Mouse (Mus musculus) embryonic facial prominence, embryonic 14.5 days (tissue): ENCODE data around the gene Cdh4. TPM values are rescaled to one million over a fixed set of nuclear protein-coding genes. Genes with fewer than 3 reads are reported as not detected.
A peak's percentile ranks its signal among the peaks of the same experiment; 100 is the strongest.

Experiments used
- ATAC-seq: fragments of 200-750 bp; cut with Nextera tagmentation; 2 replicates; pipeline ENCODE4 v1.8.0; 2017; ENCODE audit warnings: low read depth, moderate number of reproducible peaks, moderate TSS enrichment
- DNase-seq: peaks from one replicate; pipeline ENCODE4 v3.0.0-alpha.2; 2015; ENCODE audit warnings: low spot score
- H3K27ac ChIP-seq: fragments of 300-500 bp; sonication (generic); replicated peaks from 2 replicates; pipeline ENCODE4 v1.5.1; 2014; ENCODE audit warnings: low read depth, mild to moderate bottlenecking, low read length, moderate library complexity
- H3K27me3 ChIP-seq: fragments of 300-500 bp; sonication (generic); replicated peaks from 2 replicates; pipeline ENCODE4 v1.6.1; 2014; ENCODE audit warnings: low read length; ENCODE audit not compliant: control insufficient read depth, insufficient read depth
- H3K36me3 ChIP-seq: fragments of 300-500 bp; sonication (generic); 2 replicates; pipeline ENCODE4 v1.6.1; 2014; ENCODE audit warnings: low read length, mixed read lengths; ENCODE audit not compliant: control insufficient read depth, insufficient read depth
- H3K4me1 ChIP-seq: fragments of 300-500 bp; sonication (generic); 2 replicates; pipeline ENCODE4 v1.6.1; 2014; ENCODE audit warnings: antibody characterized with exemption, low read length; ENCODE audit not compliant: control insufficient read depth, insufficient read depth
- H3K4me2 ChIP-seq: fragments of 300-500 bp; sonication (generic); 2 replicates; pipeline ENCODE4 v1.6.1; 2014; ENCODE audit warnings: low read depth, mild to moderate bottlenecking, low read length, moderate library complexity, mixed read lengths
- H3K4me3 ChIP-seq: fragments of 300-500 bp; sonication (generic); 2 replicates; pipeline ENCODE4 v1.5.1; 2014; ENCODE audit warnings: low read depth, mild to moderate bottlenecking, low read length
- H3K9ac ChIP-seq: fragments of 300-500 bp; sonication (generic); 2 replicates; pipeline ENCODE4 v1.6.1; 2014; ENCODE audit warnings: low read depth, mild to moderate bottlenecking, low read length, moderate library complexity, mixed read lengths
- H3K9me3 ChIP-seq: fragments of 300-500 bp; sonication (generic); 2 replicates; pipeline ENCODE4 v1.6.1; 2016; ENCODE audit warnings: low read length; ENCODE audit not compliant: control insufficient read depth
- WGBS: fragments of 180-500 bp; shearing (Covaris S2); extraction: QIAGEN DNeasy Blood & Tissue Kit; methylation state at CpG from one replicate; pipeline ENCODE4 v1.1.7; 2014; 5-methylcytosine and 5-hydroxymethylcytosine counted together
- polyA plus RNA-seq: library from polyadenylated mRNA; unstranded; fragments of >200 nt; fragmentation: Nextera tagmentation; extraction: Ambion mirVana; gene quantifications from 2 replicates; pipeline ENCODE4 v1.2.1, GENCODE M21; 2014

The Cdh4 gene
- polyA plus RNA-seq, 1 experiment from 2014 or later = 9.2 TPM

DNA sequence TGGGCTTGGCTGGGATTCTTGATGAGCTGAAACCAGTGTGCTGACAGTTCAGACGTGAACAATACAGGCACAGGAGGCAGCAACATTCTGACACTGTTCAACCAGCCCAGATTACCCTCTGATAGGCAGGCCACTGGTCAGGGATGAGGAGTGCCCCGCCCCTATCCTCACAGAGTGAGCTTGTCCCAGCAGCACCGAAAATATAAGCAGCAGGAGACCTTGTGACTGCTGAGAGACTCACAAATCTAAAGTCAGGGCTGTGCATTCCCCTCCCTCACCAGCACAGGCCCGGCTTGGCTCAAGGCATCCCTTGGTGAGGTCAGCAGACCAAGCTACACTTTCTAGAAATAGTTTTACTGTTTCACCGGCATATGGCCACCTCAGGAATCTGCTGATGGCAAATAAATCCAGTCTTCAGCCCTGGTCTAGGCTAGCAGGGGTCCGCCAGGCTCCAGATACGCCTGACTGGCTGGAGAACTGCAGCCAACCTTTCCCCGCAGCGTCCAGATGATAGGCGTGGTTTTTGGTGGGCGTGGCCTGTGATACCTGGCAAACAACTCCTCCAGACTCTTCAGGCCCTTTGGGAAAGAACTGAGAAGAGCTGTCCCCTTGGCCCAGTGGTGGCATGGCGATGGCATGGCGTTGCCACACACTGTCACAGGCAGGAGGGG, 332.3 kb downstream of the Cdh4 start:
- Histone ChIP-seq H3K36me3 (no peaks in the 10 kb centered on the region), H3K4me1 (peaks cover under 1% of the 10 kb centered on the region; the same call in 1 of the 2 replicates), H3K9ac (no peak overlapping the region), H3K9me3 (no peaks in the 10 kb centered on the region), H3K4me2 (no peak overlapping the region), H3K27me3 (no peaks in the 10 kb centered on the region), H3K27ac (no peak overlapping the region), H3K4me3 (no peak overlapping the region)
- DNase-seq (no peak), ATAC-seq (0 out of 2 replicates have a peak, but pooled peaks have one; percentile 15)
- 14% methylated on average over 13 of the region's 13 CpGs for WGBS

DNA sequence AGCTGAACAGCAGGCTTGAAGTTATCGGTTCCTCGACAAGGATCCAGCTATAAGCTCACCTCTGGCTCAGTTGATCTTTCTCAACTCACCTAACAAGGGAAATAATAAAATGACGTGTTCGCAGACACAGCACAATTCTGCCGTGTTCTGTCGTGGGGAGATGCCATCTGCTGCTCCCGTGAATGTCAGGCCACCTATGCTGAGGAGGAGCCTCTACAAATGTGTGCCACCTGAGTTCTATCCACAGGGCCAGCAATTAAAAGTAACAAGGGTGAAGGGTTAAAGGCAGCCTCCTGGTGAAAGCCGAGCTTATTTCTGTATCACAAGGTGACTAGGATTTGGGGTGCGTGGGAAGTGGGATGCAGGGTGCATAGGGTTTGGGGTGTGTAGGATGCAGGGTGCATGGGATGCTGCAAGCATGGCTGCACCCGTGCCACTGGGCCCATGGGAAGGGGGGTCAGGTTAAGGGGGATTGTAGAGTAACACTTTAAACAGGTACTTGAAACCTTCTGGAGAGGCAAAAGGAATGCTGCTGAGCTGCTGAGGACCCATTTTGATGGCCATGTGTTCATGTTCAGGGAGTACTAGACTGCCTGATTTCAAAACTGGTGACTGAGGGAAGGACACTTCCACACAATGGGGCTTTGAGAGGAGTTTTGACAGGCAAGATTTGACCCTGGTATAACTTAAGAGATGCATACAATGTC, 333.9 kb downstream of the Cdh4 start:
- H3K4me3 ChIP-seq = no peak overlapping the region
- WGBS = 78% methylated on average over 10 of the region's 10 CpGs
- no peak for DNase-seq
- no peak overlapping the region for H3K27ac ChIP-seq
- ATAC-seq = no peak
- no peaks in the 10 kb centered on the region for H3K36me3 ChIP-seq
- no peak overlapping the region for H3K4me2 ChIP-seq
- 0 out of 2 replicates have a peak, but pooled peaks cover 2% of the 10 kb centered on the region for H3K4me1 ChIP-seq
- no peak overlapping the region for H3K9ac ChIP-seq
- H3K27me3 ChIP-seq = no peaks in the 10 kb centered on the region
- H3K9me3 ChIP-seq = no peaks in the 10 kb centered on the region

DNA sequence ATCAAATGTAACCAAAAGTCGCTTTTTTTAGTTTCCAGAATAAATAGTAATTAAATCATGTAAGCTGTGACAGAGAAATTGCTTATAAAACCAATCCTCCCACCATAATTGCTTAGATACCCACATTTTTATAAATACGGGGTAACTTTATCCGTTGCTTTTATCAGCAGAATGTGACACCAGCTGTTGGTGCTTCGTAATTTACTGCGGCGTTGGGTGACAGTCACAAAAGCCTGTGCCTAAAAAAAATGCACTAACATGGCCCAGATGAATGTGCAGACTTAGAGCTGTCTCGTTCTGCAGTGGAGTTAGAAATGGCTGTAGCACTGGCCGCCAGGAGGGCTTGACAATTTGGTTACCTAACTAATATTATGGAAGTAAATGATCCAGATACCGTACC, 337.0 kb downstream of the Cdh4 start:
- Histone ChIP-seq H3K9me3 (no peaks in the 10 kb centered on the region), H3K4me3 (no peak overlapping the region), H3K36me3 (no peaks in the 10 kb centered on the region), H3K4me2 (no peak overlapping the region), H3K27ac (no peak overlapping the region), H3K4me1 (0 out of 2 replicates have a peak, but pooled peaks cover 2% of the 10 kb centered on the region), H3K27me3 (no peaks in the 10 kb centered on the region), H3K9ac (no peak overlapping the region)
- DNase-seq = no peak
- no peak for ATAC-seq
- WGBS = 68% methylated on average over 9 of the region's 9 CpGs

DNA sequence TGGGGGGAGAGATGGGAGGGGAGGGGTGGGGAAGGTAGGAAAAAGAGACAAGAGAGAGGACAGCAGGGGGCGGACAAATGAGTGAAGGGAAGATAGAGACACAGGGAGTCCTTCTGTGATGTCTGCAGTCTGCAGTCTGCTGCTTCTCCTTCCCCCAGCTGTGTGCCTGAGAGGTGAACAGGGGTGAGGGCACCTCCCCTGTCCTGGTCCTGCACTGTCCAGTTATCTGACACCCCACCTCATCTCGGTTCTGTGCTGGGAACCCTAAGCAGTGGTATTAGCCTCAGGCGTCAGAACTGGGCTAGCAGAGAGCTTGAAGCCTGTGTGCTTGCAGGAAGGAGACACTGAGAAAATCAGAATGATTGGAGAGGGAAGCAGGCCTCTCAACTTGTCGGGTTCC, 338.7 kb downstream of the Cdh4 start:
- Histone ChIP-seq H3K4me2 (no peak overlapping the region), H3K27me3 (no peaks in the 10 kb centered on the region), H3K9me3 (no peaks in the 10 kb centered on the region), H3K27ac (no peak overlapping the region), H3K4me1 (0 out of 2 replicates have a peak, but pooled peaks cover 2% of the 10 kb centered on the region), H3K9ac (no peak overlapping the region), H3K36me3 (no peaks in the 10 kb centered on the region), H3K4me3 (no peak overlapping the region)
- no peak for DNase-seq
- whole genome bisulfite sequencing = 33% methylated on average over 4 of the region's 4 CpGs
- ATAC-seq = no peak

DNA sequence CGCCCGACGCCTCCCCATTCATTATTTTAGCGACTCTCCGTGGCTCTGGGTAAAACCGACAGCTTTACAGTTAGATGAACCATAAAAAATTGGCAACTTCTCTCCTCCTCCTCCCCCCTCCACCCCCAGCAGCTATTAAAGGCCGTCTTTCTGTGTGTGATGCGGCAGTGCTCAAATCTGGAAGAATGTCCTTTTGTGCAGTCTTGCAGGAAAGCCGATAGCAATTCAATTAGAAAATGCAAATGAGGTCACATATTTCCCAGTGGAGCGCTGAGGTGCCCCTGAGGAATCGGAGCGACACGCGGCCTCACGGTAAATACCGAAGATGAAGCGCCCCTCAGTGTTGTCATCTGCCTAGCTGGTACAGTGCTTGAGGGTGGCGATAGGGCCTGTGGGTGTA, 345.0 kb downstream of the Cdh4 start:
- 52% methylated on average over 18 of the region's 18 CpGs for WGBS
- H3K27ac ChIP-seq = no peak overlapping the region
- H3K9ac ChIP-seq = no peak overlapping the region
- H3K27me3 ChIP-seq = no peaks in the 10 kb centered on the region
- no peak overlapping the region for H3K4me3 ChIP-seq
- no peaks in the 10 kb centered on the region for H3K4me1 ChIP-seq
- no peaks in the 10 kb centered on the region for H3K9me3 ChIP-seq
- DNase-seq = no peak
- ATAC-seq = peak; percentile 44; the same call in 1 of the 2 replicates
- H3K36me3 ChIP-seq = no peaks in the 10 kb centered on the region
- peak overlapping the region; percentile 18; the same call in 1 of the 2 replicates for H3K4me2 ChIP-seq

DNA sequence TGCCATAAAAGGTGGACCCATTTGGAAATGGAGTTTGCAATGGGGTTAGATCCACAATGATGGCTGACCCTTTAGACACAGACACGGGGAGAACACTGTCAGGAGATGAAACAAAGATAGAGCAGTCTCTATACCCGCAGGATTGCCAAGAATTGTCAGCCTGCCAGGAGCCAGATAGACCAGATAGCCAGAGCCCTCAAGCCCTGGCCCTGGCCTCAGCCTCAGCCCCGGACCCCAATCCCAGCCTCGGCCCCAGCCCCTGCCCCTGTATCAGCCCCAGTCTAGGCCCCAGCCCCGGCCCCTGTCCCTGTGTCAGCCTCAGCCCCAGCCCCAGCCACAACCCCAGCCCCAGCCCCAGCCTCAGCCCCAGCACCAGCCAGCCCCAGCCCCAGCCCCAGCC, 345.6 kb downstream of the Cdh4 start:
- Histone ChIP-seq H3K9me3 (no peaks in the 10 kb centered on the region), H3K9ac (no peak overlapping the region), H3K4me2 (no peak overlapping the region), H3K36me3 (no peaks in the 10 kb centered on the region), H3K4me3 (no peak overlapping the region), H3K4me1 (0 out of 2 replicates have a peak, but pooled peaks cover 4% of the 10 kb centered on the region), H3K27me3 (no peaks in the 10 kb centered on the region), H3K27ac (no peak overlapping the region)
- DNase-seq (no peak), ATAC-seq (no peak)
- WGBS = 65% methylated on average over 4 of the region's 5 CpGs

DNA sequence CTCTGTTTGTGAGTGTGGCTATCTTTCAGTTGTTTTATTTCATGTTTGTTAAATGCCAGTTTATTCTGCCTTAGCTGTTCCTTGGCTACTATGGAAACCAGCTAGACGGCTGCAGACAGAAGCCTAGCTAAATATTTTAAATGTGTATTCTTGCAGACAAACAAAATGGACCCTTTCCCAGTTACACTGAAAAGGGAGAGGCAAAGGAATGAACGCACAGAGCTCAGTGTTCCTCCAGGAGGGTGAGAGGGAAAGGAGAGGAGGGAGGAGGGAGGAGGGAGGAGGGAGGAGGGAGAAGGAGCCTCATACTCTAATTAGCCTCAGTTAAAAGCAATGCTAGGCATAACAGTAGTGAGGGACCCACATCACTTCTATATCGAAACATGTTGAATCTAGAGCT, 348.5 kb downstream of the Cdh4 start:
- Histone ChIP-seq H3K27ac (no peak overlapping the region), H3K4me2 (no peak overlapping the region), H3K9me3 (no peaks in the 10 kb centered on the region), H3K4me1 (0 out of 2 replicates have a peak, but pooled peaks cover 9% of the 10 kb centered on the region), H3K9ac (no peak overlapping the region), H3K36me3 (no peaks in the 10 kb centered on the region), H3K4me3 (no peak overlapping the region), H3K27me3 (no peaks in the 10 kb centered on the region)
- DNase-seq = no peak
- no peak for ATAC-seq
- 68% methylated on average over 3 of the region's 3 CpGs for WGBS

DNA sequence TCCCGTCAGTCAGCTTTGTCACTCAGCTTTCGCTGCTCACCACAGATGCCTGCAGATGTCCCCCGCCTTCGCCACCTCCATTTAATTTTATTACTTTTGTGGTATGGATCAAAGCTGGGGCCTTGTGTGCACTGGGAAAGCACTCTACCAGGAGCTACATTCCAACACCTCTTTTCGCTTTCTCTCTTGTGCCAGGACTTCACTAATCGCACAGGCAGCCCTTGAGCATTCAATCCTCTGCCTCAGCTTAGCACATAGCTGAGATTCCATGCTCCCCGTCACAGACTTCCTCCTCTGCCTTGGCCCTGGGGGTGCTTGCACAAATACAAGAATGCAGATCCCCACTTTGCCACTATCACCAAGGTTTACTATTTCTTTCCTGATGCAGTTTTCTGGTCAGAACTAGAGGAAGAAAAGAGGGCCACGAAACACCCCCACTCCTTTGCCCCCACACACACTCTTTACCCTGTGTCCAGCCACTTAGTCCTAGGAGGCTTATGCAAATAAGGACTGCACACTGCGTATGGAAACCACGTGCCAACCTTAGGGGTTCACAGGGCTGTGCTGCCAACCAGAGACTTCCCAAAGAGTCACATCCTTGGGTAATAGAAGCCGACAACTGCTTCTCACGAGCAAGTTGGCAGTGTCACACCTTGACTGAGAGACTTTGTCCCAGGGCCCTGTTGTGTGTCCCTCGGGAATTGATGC, 350.3 kb downstream of the Cdh4 start:
- H3K36me3 ChIP-seq = no peaks in the 10 kb centered on the region
- no peak overlapping the region for H3K4me2 ChIP-seq
- H3K9me3 ChIP-seq = no peaks in the 10 kb centered on the region
- no peak overlapping the region for H3K27ac ChIP-seq
- no peak overlapping the region for H3K4me3 ChIP-seq
- H3K9ac ChIP-seq = no peak overlapping the region
- 0 out of 2 replicates have a peak, but pooled peaks cover 9% of the 10 kb centered on the region for H3K4me1 ChIP-seq
- H3K27me3 ChIP-seq = no peaks in the 10 kb centered on the region
- DNase-seq = peak; percentile 47
- 36% methylated on average over 13 of the region's 13 CpGs for WGBS
- peak; percentile 54; the same call in 1 of the 2 replicates for ATAC-seq
